In genomic region chr1:127904774-127905385, GRCm38 (mm10) we compare ENCODE assay signal across 13 mouse cellular contexts. TPM values are rescaled to one million over a fixed set of nuclear protein-coding genes. Genes with fewer than 3 reads are reported as not detected.
DNase-seq lines count a peak whose midpoint lies in the region; ATAC-seq and TF ChIP-seq lines count a peak whose summit lies in the region.
"Had no signal": no experiment of that assay in that cellular context is flagged by ENCODE, and none has a peak within 500 bp of the region (broad histone marks: within the 10 kb centered on the region; RNA-seq: fewer than 3 reads in every experiment).

No protein-coding gene starts in this region.

- no peak for TF ChIP-seq CTCF in Patski (IDR thresholded peaks at IDR 0.05)
- no peak for TF ChIP-seq CTCF in hindbrain, postnatal 0 days (IDR thresholded peaks at IDR 0.05; ENCODE audit: low read depth)

- H3K4me1 ChIP-seq in hindbrain, postnatal 0 days (ENCODE audit: insufficient read depth, low read length), result no peaks in the 10 kb centered on the region
- H3K4me1 ChIP-seq: heart, embryonic 10.5 days had no signal

- H3K27ac ChIP-seq in hindbrain, postnatal 0 days, result peak overlapping the region; percentile 36; the same call in 1 of the 2 replicates
- H3K27ac ChIP-seq: heart, embryonic 10.5 days had no signal

- no peak overlapping the region for H3K4me3 ChIP-seq in hindbrain, postnatal 0 days (ENCODE audit: low read length)
- H3K4me3 ChIP-seq: heart, embryonic 10.5 days had no signal

- H3K9me3 ChIP-seq in hindbrain, postnatal 0 days (ENCODE audit: low read length), result no peaks in the 10 kb centered on the region
- H3K9me3 ChIP-seq: heart, embryonic 10.5 days had no signal

- H3K4me2 ChIP-seq in hindbrain, postnatal 0 days (ENCODE audit: low read depth, low read length), result no peak overlapping the region
- H3K4me2 ChIP-seq: lung, embryonic 14.5 days had no signal

- 23% methylated on average over 2 of the region's 2 CpGs for WGBS in hindbrain, postnatal 0 days
- WGBS in large intestine, adult 2 months, result 33% methylated on average over 2 of the region's 2 CpGs

- in situ Hi-C loops in Patski (cut with MboI; ENCODE audit: low pct_unique_long_range_greater_than_20kb), result no loop called here

- no peak for DNase-seq in frontal cortex, adult 2 months (ENCODE audit: extremely low spot score in 1 of 2, low spot score in 1 of 2)
- no peak for DNase-seq in Patski (ENCODE audit: low read depth, low spot score)
- DNase-seq in hindbrain, postnatal 0 days (ENCODE audit: low spot score), result peak; percentile 26
- peak; percentile 57 for DNase-seq in large intestine, adult 2 months (ENCODE audit: low read depth, low spot score)
- DNase-seq in cerebellum, adult 9-11 months, result no peak
- no peak for DNase-seq in gastrocnemius, adult 18-20 months (ENCODE audit: low spot score)
- DNase-seq in heart, adult 18-20 months, result no peak
- DNase-seq: lung, embryonic 14.5 days; retina, postnatal 1 day had no signal

- no peaks in the 10 kb centered on the region for H3K27me3 ChIP-seq in Patski
- H3K27me3 ChIP-seq in hindbrain, postnatal 0 days (ENCODE audit: insufficient read depth, low read length), result no peaks in the 10 kb centered on the region

- no peaks in the 10 kb centered on the region; the same call in 1 of the 2 replicates for H3K36me3 ChIP-seq in hindbrain, postnatal 0 days (ENCODE audit: insufficient read depth, low read length)

- no peak overlapping the region for H3K9ac ChIP-seq in hindbrain, postnatal 0 days (replicated peaks; ENCODE audit: low read length)
- H3K9ac ChIP-seq: lung, embryonic 14.5 days had no signal

- ATAC-seq in frontal cortex, adult (ENCODE audit: low TSS enrichment), result peak; percentile 58; the same call in 1 of the 2 replicates
- peak; percentile 93 for ATAC-seq in Patski
- ATAC-seq in hindbrain, postnatal 0 days, result no peak
- ATAC-seq: forebrain, embryonic 16.5 days had no signal

- CTCF ChIA-PET in Patski (lab: Charles Lee), result no interaction called here

- POLR2A ChIA-PET in Patski (lab: Charles Lee), result interaction anchor here (0.6 kb wide), 1 partner anchor 266 kb away, joined by 6 read pairs; no protein-coding TSS in a partner anchor

RNA-seq across cellular contexts. Expression of gene Rab3gap1, which starts 36.3 kb away (rescaled TPM):
- polyA plus RNA-seq in frontal cortex, adult 2 months (2012; rRNA removed), result 43.3 and 46.5 TPM in 2 replicates
- polyA plus RNA-seq in Patski (2021), result 46.6 TPM
- total RNA-seq in hindbrain, postnatal 0 days (2014; rRNA removed), result 25.1 and 28.0 TPM in 2 replicates
- 17.4 and 18.7 TPM in 2 replicates for polyA plus RNA-seq in hindbrain, postnatal 0 days (2015; fragmentation: Nextera tagmentation; extraction: Ambion mirVana)
- polyA plus RNA-seq in large intestine, adult 2 months (2012; rRNA removed), result 14.6 and 15.9 TPM in 2 replicates
- total RNA-seq in gastrocnemius, adult 18-20 months (2021), result 10 to 100 TPM; 22.1 to 25.0 TPM
- 10 to 100 TPM; 37.0 to 40.4 TPM for total RNA-seq in heart, adult 18-20 months (2021)

RNA-seq across cellular contexts. Expression of gene Map3k19, which starts 50.0 kb away (rescaled TPM):
- 2.2 and 3.0 TPM in 2 replicates for polyA plus RNA-seq in frontal cortex, adult 2 months (2012; rRNA removed)
- not detected for polyA plus RNA-seq in Patski (2021)
- 2.5 and 3.6 TPM in 2 replicates for total RNA-seq in hindbrain, postnatal 0 days (2014; rRNA removed)
- polyA plus RNA-seq in hindbrain, postnatal 0 days (2015; fragmentation: Nextera tagmentation; extraction: Ambion mirVana), result 0.94 and 0.95 TPM in 2 replicates
- polyA plus RNA-seq in large intestine, adult 2 months (2012; rRNA removed), result 0.06 and 0.08 TPM in 2 replicates
- total RNA-seq in gastrocnemius, adult 18-20 months (2021), result under 1 TPM in 1 of 2 experiments, not detected in 1; 0.05 TPM
- under 1 TPM in 1 of 2 experiments, not detected in 1; 0.28 TPM for total RNA-seq in heart, adult 18-20 months (2021)
- polyA plus RNA-seq: heart, embryonic 10.5 days; intestine, embryonic 14.5 days had no signal

Comparison
In these comparisons a context has a peak if more than half of its experiments do, and no peak if none do; other contexts are left out.
1. DNase-seq: peak in hindbrain, postnatal 0 days (single experiment) and large intestine, adult 2 months (single experiment); none in frontal cortex, adult 2 months (0 of 2), Patski (single experiment), cerebellum, adult 9-11 months (single experiment), gastrocnemius, adult 18-20 months (single experiment) and heart, adult 18-20 months (0 of 2).